Mouse (Mus musculus) thymus, postnatal 4 days (tissue): Measurements from ENCODE around the gene Olfr1243.
"Not testable (repeated sequence)": the region's sequence is repeated elsewhere in the genome, so short reads cannot be mapped to it uniquely, and the experiment has no call there.

Experiments
- DNase-seq: peaks from one replicate; pipeline ENCODE4 v3.0.0; 2021

Gene Olfr1243

GRCm38 (mm10) chr2:89531387-89531786, at the start of gene Olfr1243:
TSS of gene Olfr1243 (minus strand) at chr2:89531487.
- DNase-seq = no peak

DNA sequence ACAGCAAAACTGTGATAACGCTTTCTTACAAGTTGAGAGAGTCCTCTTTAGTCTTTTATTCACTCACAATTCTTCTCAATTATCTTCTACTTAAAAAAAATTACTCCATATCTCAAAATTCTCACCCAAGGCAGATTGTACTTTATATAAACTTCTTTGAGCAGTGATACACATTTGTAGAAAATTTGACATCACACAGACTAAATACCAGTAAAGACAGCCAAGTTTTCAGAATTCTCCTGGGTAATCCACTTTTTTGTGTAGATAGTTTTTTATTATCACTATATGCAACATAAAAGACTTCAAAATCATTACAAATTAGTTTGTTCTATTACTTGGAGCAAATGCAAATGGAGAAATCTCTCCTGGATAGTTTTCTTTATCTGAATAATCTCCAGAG, 47.1 kb upstream of the Olfr1243 start, which contains the start of gene Olfr1245:
Olfr1245 (minus strand) TSS at position 101 of the 400 bp plus-strand sequence.
- DNase-seq = no peak

DNA sequence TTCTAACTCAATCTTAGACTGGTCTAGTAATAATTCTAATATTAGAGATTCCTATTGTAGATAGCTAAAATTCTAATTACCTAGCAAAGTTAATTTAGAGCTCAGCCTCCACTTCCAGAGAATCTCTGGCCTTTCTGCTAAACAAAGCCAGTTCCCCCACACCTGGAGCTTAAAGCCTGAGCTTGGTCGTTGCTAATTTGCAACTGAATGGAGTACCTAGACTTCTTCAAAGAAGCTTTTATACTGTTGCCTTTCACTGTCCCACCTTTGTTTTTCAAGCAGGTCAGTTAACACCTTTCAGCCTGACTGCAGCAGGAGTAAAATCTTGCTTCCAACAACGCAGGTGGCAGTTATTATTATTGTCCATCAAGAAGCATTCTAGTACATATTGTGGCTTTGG, 31.4 kb upstream of the Olfr1243 start:
- DNase-seq = not testable (repeated sequence)

DNA sequence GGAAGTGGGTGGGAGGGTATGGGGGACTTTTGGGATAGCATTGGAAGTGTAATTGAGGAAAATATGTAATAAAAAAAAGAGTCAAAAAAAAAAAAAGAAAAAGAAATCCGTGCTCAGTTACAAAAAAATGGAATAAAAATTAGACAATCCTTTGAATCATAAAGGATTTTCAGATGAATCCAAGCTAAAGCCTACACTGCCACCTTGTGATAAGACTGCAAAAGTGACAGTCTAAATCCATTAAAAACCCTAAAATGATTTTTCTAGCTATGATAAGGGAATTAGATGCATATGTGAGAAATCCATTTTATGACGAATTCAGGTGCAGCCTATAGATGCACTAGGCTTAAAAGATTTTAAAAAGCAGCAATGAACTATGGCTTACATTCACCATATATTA, 13.2 kb upstream of the Olfr1243 start:
- DNase-seq = no peak

DNA sequence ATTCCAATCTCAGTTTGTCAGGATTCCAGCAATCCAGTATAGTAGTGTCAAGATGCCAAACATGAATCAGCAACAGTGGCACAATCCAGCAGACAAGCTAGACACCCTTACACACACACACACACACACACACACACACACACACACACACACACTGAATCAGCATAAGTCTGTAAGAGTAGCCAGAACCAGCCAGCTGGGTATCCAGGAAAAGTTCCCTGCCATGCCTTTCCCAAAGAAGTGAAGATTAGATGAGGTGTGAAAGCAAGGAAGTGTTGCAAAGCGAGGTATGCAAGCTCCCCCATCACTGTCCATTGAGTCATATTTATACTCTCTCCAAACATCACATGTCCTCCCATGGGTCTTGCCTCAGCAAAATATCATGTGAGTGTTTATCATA, 8.6 kb upstream of the Olfr1243 start:
- no peak for DNase-seq

- DNase-seq = no peak
Observed at GRCm38 (mm10) chr2:89498235-89498634, 33.1 kb downstream of the Olfr1243 start, which contains the start of gene Olfr1242. TSS of gene Olfr1242 (minus strand) at chr2:89498335.

DNA sequence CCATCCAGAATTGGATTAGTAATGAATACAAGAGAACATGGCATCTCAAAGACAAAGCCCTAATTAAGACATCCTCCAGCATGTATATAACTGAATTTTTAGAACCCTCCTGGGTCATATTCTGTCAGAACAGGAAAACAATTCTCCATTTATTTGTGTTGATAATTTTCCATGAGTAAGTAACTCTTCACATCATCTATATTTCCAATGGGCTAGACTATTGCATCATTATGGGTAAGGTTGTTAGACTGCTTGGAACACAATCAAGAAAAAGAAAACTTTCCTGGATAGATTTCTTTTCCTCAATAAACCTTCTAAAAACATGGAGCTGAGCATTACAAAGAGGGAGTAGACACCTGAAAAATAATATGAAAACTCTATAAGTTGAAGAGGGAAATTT, 44.3 kb downstream of the Olfr1243 start, which contains the start of gene Olfr1241:
Olfr1241 (minus strand) TSS at position 101 of the 400 bp plus-strand sequence.
- no peak for DNase-seq
